Mouse (Mus musculus): ENCODE results near the gene Rpl19.

DNA sequence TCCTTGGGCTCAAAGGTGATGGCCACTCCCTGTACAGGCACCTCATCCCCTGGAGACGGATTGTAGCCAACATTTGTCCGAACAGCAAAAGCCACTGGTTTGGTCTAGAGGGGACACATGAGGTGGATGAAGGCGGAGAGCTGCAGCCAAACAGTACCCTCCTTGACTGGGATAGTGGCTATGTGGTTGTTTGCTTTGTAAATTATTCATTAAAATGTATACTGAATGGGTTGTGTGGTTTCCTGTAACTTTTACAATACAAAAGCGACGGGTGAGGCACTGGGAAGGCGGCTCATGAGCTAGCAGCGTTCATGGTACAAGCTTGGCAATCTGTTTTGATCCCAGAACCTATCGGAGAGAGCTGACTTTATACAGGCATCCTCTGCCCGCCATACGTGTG is 13.7 kb upstream of the Rpl19 start:
- no peak for TF ChIP-seq CTCF (conservative IDR thresholded peaks at IDR 0.05; ENCODE audit: low read length)
- no peak for TF ChIP-seq POU5F1 (IDR thresholded peaks at IDR 0.05; ENCODE audit: borderline replicate concordance, low read length)

Data from E14TG2a.4 (cell line).